Mouse (Mus musculus) bone marrow macrophage, adult 2 months (primary cell): ENCODE data around the gene Coq9. TPM values are rescaled to one million over a fixed set of nuclear protein-coding genes. Genes with fewer than 3 reads are reported as not detected.
A peak's percentile ranks its signal among the peaks of the same experiment; 100 is the strongest.
"Not testable (repeated sequence)": the region's sequence is repeated elsewhere in the genome, so short reads cannot be mapped to it uniquely, and the experiment has no call there.

Experiments
- H3K27ac ChIP-seq: 2 replicates; pipeline ENCODE4 v1.5.1; 2012; ENCODE audit warnings: low read depth, low read length; ENCODE audit not compliant: insufficient read depth
- H3K4me1 ChIP-seq: 2 replicates; pipeline ENCODE4 v1.6.1; 2012; ENCODE audit warnings: low read length; ENCODE audit not compliant: control insufficient read depth, insufficient read depth
- H3K4me3 ChIP-seq: 2 replicates; pipeline ENCODE4 v1.5.1; 2012; ENCODE audit warnings: mild to moderate bottlenecking, low read length, moderate library complexity; ENCODE audit not compliant: insufficient read depth
- CTCF ChIP-seq: IDR thresholded peaks from 2 replicates; pipeline ENCODE4 v1.5.1; 2012; ENCODE audit warnings: low read depth, mild to moderate bottlenecking, low read length, moderate library complexity
- POLR2A ChIP-seq: IDR thresholded peaks from 2 replicates; pipeline ENCODE4 v1.6.1; 2012; ENCODE audit warnings: mild to moderate bottlenecking, low read depth, low read length, borderline replicate concordance
- polyA plus RNA-seq: library from polyadenylated mRNA; stranded (reverse); fragments of >200 nt; gene quantifications from 2 replicates; pipeline ENCODE4 v1.2.4, GENCODE M21; 2012; ENCODE audit not compliant: missing spikeins, insufficient read depth, insufficient read length

The Coq9 gene
- polyA plus RNA-seq, 1 experiment = 34.1 TPM

- TF ChIP-seq CTCF (no peak), POLR2A (no peak)
- Histone ChIP-seq H3K4me3 (peak overlapping the region; percentile 74), H3K4me1 (peaks cover 13% of the 10 kb centered on the region), H3K27ac (peak overlapping the region; percentile 67)
Measured at GRCm38 (mm10) chr8:94838600-94838999, 479 bp downstream of the Coq9 start.

DNA sequence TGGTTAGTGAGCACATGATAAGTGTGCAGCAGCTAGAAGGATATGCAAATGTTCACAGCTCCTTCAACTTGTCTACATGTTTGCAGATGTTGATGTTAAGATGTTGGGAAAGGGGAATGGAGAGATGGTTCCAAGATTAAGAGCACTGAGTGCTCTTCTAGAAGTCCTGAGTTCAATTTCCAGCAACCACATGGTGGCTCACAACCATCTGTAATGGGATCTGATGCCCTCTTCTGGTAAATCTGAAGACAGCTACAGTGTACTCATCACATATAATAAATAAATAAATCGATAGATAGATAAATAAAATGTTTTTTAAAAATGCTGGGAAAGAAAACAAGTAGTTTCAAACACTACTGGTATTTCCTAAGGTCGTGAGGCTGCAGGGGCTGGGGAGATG is 3.1 kb downstream of the Coq9 start:
- Histone ChIP-seq H3K4me1 (peaks cover 7% of the 10 kb centered on the region), H3K4me3 (no peak overlapping the region), H3K27ac (no peak overlapping the region)
- no peak for TF ChIP-seq POLR2A
- no peak for TF ChIP-seq CTCF

GRCm38 (mm10) chr8:94850049-94850448 is 11.9 kb downstream of the Coq9 start:
- H3K4me3 ChIP-seq = no peak overlapping the region
- no peak overlapping the region for H3K27ac ChIP-seq
- H3K4me1 ChIP-seq = no peaks in the 10 kb centered on the region
- TF ChIP-seq POLR2A (no peak), CTCF (no peak)

- not testable (repeated sequence) for H3K27ac ChIP-seq, H3K4me1 ChIP-seq, H3K4me3 ChIP-seq
Measured at GRCm38 (mm10) chr8:94854761-94855160, 16.6 kb downstream of the Coq9 start.

DNA sequence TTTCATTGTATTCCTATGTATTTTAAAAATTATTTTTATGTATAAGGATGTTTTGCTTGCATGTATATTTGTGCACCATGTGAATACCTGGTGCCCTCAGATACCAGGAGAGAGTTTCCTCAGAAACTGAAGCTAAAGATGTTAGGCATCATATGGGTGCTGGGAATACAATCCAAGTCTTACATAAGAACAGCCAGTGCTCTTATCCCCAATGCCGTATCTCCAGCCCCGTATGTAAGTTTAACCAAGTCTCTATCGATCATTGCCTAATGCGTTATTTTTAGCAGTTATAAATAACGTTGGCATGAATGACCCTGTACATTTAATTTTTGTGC is 18.9 kb downstream of the Coq9 start:
- peaks cover 8% of the 10 kb centered on the region for H3K4me1 ChIP-seq
- TF ChIP-seq POLR2A (no peak), CTCF (no peak)

GRCm38 (mm10) chr8:94857346-94858173 is 19.4 kb downstream of the Coq9 start, which contains the start of gene Polr2c:
Gene Polr2c (plus strand): TSS chr8:94857450.
- no peak within 1 kb of the TSS for H3K27ac ChIP-seq
- TF ChIP-seq CTCF (peak; percentile 30; the same call in 1 of the 2 replicates), POLR2A (no peak)

More for the DNA sequence above, 18.9 kb downstream of the Coq9 start:
- Histone ChIP-seq H3K27ac (no peak overlapping the region), H3K4me3 (no peak overlapping the region)

DNA sequence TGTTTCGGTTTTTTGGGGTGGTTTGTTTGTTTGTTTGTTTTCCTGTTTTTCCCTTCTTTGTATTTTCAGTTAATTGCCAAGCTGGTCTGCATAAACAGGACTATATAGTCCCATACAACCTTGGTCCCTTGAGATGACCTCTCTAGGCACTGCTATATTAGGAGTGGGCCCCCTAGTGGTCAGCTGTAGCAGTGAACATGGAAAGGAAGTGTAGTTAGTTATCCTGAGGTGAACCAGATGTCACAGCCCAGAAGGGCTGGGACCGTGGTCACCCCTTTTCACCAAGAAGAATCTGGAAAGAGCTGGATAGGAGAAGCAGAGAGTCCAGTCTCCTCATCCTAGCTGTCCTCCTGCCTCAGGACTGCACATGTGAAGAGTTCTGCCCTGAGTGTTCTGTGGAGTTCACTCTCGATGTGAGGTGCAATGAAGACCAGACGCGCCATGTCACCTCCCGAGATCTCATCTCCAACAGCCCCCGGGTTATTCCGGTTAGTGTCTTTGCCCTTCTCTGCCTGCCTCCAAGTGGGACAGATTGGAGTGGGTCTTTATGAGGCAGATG is 23.3 kb downstream of the Coq9 start:
- Histone ChIP-seq H3K4me3 (no peak overlapping the region), H3K4me1 (peaks cover 8% of the 10 kb centered on the region), H3K27ac (no peak overlapping the region)
- TF ChIP-seq CTCF = peak; percentile 49; the same call in 1 of the 2 replicates
- TF ChIP-seq POLR2A = no peak

More at GRCm38 (mm10) chr8:94857346-94858173, 19.4 kb downstream of the Coq9 start, which contains the start of gene Polr2c:
- Histone ChIP-seq H3K4me3 (peak within 1 kb of the TSS; percentile 88), H3K4me1 (peaks cover 8% of the 10 kb centered on the region)

GRCm38 (mm10) chr8:94862487-94863220 is 24.5 kb downstream of the Coq9 start:
- Histone ChIP-seq H3K4me1 (peaks cover 8% of the 10 kb centered on the region), H3K4me3 (no peak overlapping the region), H3K27ac (no peak overlapping the region)
- TF ChIP-seq POLR2A (no peak), CTCF (no peak)

GRCm38 (mm10) chr8:94863897-94864673 is 26.0 kb downstream of the Coq9 start:
- Histone ChIP-seq H3K4me3 (no peak overlapping the region), H3K27ac (no peak overlapping the region), H3K4me1 (peaks cover 4% of the 10 kb centered on the region)
- no peak for TF ChIP-seq CTCF
- no peak for TF ChIP-seq POLR2A
